Mouse (Mus musculus) embryonic facial prominence, embryonic 15.5 days (tissue): Measurements from ENCODE around the gene Btbd35f20. TPM values are rescaled to one million over a fixed set of nuclear protein-coding genes. Genes with fewer than 3 reads are reported as not detected.
"Not testable (repeated sequence)": the region's sequence is repeated elsewhere in the genome, so short reads cannot be mapped to it uniquely, and the experiment has no call there.

Experiments
- ATAC-seq: fragments of 200-750 bp; cut with Nextera tagmentation; 2 replicates; pipeline ENCODE4 v1.8.0; 2017; ENCODE audit warnings: low read depth, moderate TSS enrichment; ENCODE audit not compliant: insufficient number of reproducible peaks, low FRiP score, low TSS enrichment
- H3K27ac ChIP-seq: fragments of 300-500 bp; sonication (generic); replicated peaks from 2 replicates; pipeline ENCODE4 v1.5.1; 2015; ENCODE audit warnings: mild to moderate bottlenecking, inconsistent platforms
- H3K27me3 ChIP-seq: fragments of 300-500 bp; sonication (generic); 2 replicates; pipeline ENCODE4 v1.6.1; 2015; ENCODE audit warnings: inconsistent platforms
- H3K36me3 ChIP-seq: fragments of 300-500 bp; sonication (generic); 2 replicates; pipeline ENCODE4 v1.6.1; 2015; ENCODE audit warnings: mild to moderate bottlenecking, inconsistent platforms
- H3K4me1 ChIP-seq: fragments of 300-500 bp; sonication (generic); 2 replicates; pipeline ENCODE4 v1.6.1; 2015; ENCODE audit warnings: inconsistent platforms
- H3K4me2 ChIP-seq: fragments of 300-500 bp; sonication (generic); replicated peaks from 2 replicates; pipeline ENCODE4 v1.6.1; 2015; ENCODE audit warnings: mild to moderate bottlenecking, inconsistent platforms
- H3K4me3 ChIP-seq: fragments of 300-500 bp; sonication (generic); replicated peaks from 2 replicates; pipeline ENCODE4 v1.5.1; 2015; ENCODE audit warnings: mild to moderate bottlenecking, inconsistent platforms
- H3K9ac ChIP-seq: fragments of 300-500 bp; sonication (generic); 2 replicates; pipeline ENCODE4 v1.6.1; 2015; ENCODE audit warnings: inconsistent platforms
- H3K9me3 ChIP-seq: fragments of 300-500 bp; sonication (generic); replicated peaks from 2 replicates; pipeline ENCODE4 v1.6.1; 2016; ENCODE audit warnings: inconsistent platforms
- WGBS: fragments of 180-500 bp; shearing (Covaris S2); methylation state at CpG from one replicate; pipeline ENCODE4 v1.1.7; 2015; 5-methylcytosine and 5-hydroxymethylcytosine counted together
- polyA plus RNA-seq: library from polyadenylated mRNA; unstranded; fragments of >200 nt; fragmentation: Nextera tagmentation; extraction: Ambion mirVana; gene quantifications from 2 replicates; pipeline ENCODE4 v1.2.1, GENCODE M21; 2015

Gene Btbd35f20
- not detected in 2 replicates for polyA plus RNA-seq

DNA sequence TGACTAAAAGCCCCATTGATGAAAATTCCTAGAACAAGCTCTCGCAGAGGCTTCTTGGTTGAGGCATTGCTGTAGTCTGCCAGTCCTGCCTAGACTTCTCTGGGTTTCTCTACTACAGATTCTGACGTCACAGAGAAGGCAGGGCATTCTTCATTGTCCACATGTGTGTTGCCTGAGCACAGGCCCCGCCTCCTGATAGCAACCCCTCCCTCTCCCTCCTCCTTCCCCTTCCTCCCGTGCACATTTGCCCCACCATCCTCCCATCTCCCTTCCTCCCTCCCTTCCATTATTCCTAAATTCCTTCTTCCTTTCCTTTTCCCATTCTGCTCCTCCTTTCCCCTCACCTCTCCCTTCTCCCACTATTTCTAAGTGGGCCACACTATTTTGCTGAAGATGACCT is at the start of gene Btbd35f20:
Btbd35f20 (minus strand) TSS at position 101 of the 400 bp plus-strand sequence.
- not testable (repeated sequence) for H3K4me1 ChIP-seq, ATAC-seq, H3K27ac ChIP-seq, H3K9me3 ChIP-seq, H3K27me3 ChIP-seq, H3K4me2 ChIP-seq, H3K9ac ChIP-seq, H3K4me3 ChIP-seq, H3K36me3 ChIP-seq
- no CpG with 5 or more reads among the region's 4 CpGs for WGBS

Other genes starting within 250 kb of the Btbd35f20 start
- not detected in 2 replicates for gene Btbd35f28, start 94.7 kb downstream of the Btbd35f20 start, polyA plus RNA-seq
- gene Btbd35f17, start 79.4 kb upstream of the Btbd35f20 start, polyA plus RNA-seq: not detected in 2 replicates